Mouse (Mus musculus) limb, embryonic 13.5 days (tissue): ENCODE results near the gene Stom. TPM values are rescaled to one million over a fixed set of nuclear protein-coding genes. Genes with fewer than 3 reads are reported as not detected.

Experiments used
- ATAC-seq: fragments of 200-750 bp; cut with Nextera tagmentation; 2 replicates; pipeline ENCODE4 v1.8.0; 2017; ENCODE audit warnings: low read depth, moderate number of reproducible peaks, moderate TSS enrichment; ENCODE audit not compliant: low FRiP score
- H3K27ac ChIP-seq: fragments of 300-500 bp; sonication (generic); 2 replicates; pipeline ENCODE4 v1.5.1; 2015; ENCODE audit warnings: inconsistent platforms, mild to moderate bottlenecking, moderate library complexity
- H3K27me3 ChIP-seq: fragments of 300-500 bp; sonication (generic); 2 replicates; pipeline ENCODE4 v1.6.1; 2015; ENCODE audit warnings: mild to moderate bottlenecking, inconsistent platforms
- H3K36me3 ChIP-seq: fragments of 300-500 bp; sonication (generic); 2 replicates; pipeline ENCODE4 v1.6.1; 2015; ENCODE audit warnings: inconsistent platforms, mild to moderate bottlenecking, moderate library complexity
- H3K4me1 ChIP-seq: fragments of 300-500 bp; sonication (generic); 2 replicates; pipeline ENCODE4 v1.6.1; 2015; ENCODE audit warnings: inconsistent platforms
- H3K4me2 ChIP-seq: fragments of 300-500 bp; sonication (generic); replicated peaks from 2 replicates; pipeline ENCODE4 v1.6.1; 2015; ENCODE audit warnings: inconsistent platforms, mild to moderate bottlenecking, moderate library complexity
- H3K4me3 ChIP-seq: fragments of 300-500 bp; sonication (generic); 2 replicates; pipeline ENCODE4 v1.5.1; 2015; ENCODE audit warnings: moderate library complexity, mild to moderate bottlenecking, inconsistent platforms
- H3K9ac ChIP-seq: fragments of 300-500 bp; sonication (generic); 2 replicates; pipeline ENCODE4 v1.6.1; 2015; ENCODE audit warnings: mild to moderate bottlenecking, inconsistent platforms
- H3K9me3 ChIP-seq: fragments of 300-500 bp; sonication (generic); 2 replicates; pipeline ENCODE4 v1.6.1; 2016; ENCODE audit warnings: inconsistent platforms
- WGBS: fragments of 180-500 bp; shearing (Covaris S2); methylation state at CpG from one replicate; pipeline ENCODE4 v1.1.7; 2015; 5-methylcytosine and 5-hydroxymethylcytosine counted together
- polyA plus RNA-seq: library from polyadenylated mRNA; unstranded; fragments of >200 nt; fragmentation: Nextera tagmentation; extraction: Ambion mirVana; gene quantifications from 2 replicates; pipeline ENCODE4 v1.2.1, GENCODE M21; 2015

Stom gene
- polyA plus RNA-seq, 1 experiment from 2014 or later: 18.1 TPM

DNA sequence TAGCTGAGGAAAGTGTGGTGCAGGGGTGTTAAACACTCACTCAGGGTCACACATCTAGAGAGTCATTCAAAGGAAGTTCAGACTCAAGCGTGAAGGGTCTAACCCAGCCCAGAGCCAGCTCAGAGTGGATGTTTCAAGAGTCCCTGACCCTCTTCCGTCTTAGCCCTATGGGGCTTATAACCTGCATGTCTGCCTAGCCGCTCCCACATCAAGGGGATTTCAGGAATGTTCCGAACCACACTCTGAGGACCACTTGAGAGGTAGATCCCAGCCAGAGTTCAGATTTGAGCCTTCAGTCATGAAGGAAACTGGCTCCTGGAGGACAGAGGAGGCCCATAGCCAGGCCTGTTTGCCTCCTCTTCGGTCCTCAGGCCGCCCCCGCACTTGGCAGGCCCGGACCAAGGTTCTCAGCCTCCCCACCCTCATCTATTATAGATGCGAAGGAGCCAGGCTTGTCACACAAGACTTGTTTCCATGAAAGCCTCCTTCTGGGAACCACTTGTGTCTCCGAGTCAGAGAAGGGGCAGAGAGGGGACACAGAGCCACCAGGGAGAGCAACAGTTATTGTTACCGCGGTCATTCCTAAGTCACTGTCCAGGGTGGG, 49.7 kb downstream of the Stom start:
- H3K4me2 ChIP-seq: no peak overlapping the region
- H3K27me3 ChIP-seq: peaks cover 35% of the 10 kb centered on the region
- no peak overlapping the region for H3K4me3 ChIP-seq
- 84% methylated on average over 12 of the region's 12 CpGs for WGBS
- peaks cover 14% of the 10 kb centered on the region for H3K36me3 ChIP-seq
- H3K9me3 ChIP-seq: no peaks in the 10 kb centered on the region
- H3K4me1 ChIP-seq: peaks cover 11% of the 10 kb centered on the region
- no peak overlapping the region for H3K9ac ChIP-seq
- no peak for ATAC-seq
- H3K27ac ChIP-seq: no peak overlapping the region

DNA sequence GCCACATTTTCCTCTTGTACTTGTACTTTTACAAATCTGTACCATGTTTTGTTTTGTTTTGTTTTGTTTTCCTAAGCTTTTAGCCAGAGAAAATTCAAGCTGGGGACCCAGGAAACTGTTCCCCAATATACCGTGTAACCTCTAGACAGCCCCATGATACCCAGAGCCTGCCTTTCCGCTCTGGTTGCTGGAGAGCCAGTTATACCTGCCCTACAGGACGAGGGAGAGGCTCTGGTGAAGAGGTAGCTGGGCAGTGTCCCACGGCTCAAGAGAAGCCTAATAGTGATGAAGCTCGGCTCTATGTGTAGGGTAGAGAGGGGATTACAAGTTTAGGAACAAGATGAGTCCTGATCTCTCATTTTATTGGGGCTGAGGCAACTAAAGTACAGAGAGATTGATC, 51.6 kb downstream of the Stom start:
- ATAC-seq: no peak
- Histone ChIP-seq H3K4me1 (peaks cover 14% of the 10 kb centered on the region), H3K27me3 (peaks cover 55% of the 10 kb centered on the region), H3K4me3 (no peak overlapping the region), H3K9ac (no peak overlapping the region), H3K9me3 (no peaks in the 10 kb centered on the region), H3K36me3 (peaks cover 10% of the 10 kb centered on the region), H3K27ac (no peak overlapping the region), H3K4me2 (no peak overlapping the region)
- 75% methylated on average over 5 of the region's 5 CpGs for WGBS

DNA sequence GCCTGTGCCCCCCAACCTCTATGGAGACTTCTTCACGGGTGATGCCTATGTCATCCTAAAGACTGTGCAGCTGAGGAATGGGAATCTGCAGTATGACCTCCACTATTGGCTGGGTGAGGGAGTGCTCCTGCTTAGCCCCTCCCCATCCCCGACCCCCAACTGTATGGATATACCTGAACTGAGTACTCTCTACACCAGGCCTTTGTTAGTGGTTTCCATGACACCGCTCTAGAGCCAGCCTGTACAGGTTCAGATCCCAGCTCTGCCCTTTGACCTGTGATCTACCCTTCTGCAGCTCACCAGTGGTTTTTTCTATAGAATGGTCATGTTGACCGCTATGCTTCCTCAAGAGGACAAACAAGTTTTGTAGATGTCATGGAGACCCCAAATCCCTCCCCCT, 52.8 kb downstream of the Stom start:
- peaks cover 14% of the 10 kb centered on the region for H3K4me1 ChIP-seq
- no peaks in the 10 kb centered on the region for H3K9me3 ChIP-seq
- WGBS: 92% methylated on average over 4 of the region's 4 CpGs
- no peak overlapping the region for H3K4me2 ChIP-seq
- H3K36me3 ChIP-seq: peaks cover 9% of the 10 kb centered on the region
- H3K27ac ChIP-seq: no peak overlapping the region
- no peak overlapping the region for H3K4me3 ChIP-seq
- ATAC-seq: no peak
- H3K9ac ChIP-seq: no peak overlapping the region
- peaks cover 67% of the 10 kb centered on the region for H3K27me3 ChIP-seq

DNA sequence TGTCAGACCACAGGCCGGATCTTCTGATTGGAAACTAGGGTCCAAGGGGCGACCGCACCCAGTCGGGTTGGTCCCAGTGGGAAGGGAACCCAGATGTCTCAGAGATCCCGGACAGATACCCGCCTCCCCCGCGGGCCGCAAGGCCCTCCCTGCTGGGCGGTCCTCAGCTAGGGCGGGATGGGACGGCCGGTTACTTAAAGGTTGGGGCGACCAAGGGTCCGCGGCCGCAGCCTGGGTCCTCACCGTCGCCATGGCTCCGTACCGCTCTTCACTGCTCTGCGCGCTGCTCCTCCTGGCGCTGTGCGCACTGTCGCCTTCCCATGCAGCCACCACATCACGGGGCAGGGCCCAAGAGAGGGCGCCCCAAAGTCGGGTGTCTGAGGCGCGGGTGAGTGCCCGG, 54.6 kb downstream of the Stom start:
- Histone ChIP-seq H3K4me3 (peak overlapping the region; percentile 44), H3K27ac (no peak overlapping the region), H3K9ac (peak overlapping the region; percentile 60), H3K4me2 (peak overlapping the region; percentile 75), H3K4me1 (peaks cover 17% of the 10 kb centered on the region), H3K9me3 (no peaks in the 10 kb centered on the region), H3K27me3 (peaks cover 67% of the 10 kb centered on the region), H3K36me3 (peaks cover 9% of the 10 kb centered on the region)
- ATAC-seq: no peak; the same call in 1 of the 2 replicates
- 2% methylated on average over 30 of the region's 32 CpGs for WGBS

DNA sequence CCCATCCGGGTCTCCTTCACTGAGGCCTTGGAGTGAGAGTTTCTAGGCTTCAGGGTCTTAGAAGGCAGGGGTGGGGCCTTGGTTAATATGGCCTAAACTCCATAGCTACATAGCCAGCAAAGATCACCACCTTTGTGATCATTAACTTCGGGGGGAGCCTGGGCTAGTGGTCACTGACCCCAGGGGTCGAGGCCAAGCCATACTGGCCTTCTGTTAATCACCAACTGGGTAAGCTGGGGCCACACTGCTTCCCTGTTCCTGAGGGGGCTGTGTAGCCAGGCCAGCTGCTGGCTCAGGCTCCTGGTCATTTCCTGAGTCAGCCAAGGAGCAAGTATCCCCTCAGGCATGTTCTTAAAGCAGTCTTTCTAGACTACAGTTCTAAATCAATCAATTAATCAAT, 56.8 kb downstream of the Stom start:
- H3K27me3 ChIP-seq: peaks cover 60% of the 10 kb centered on the region
- WGBS: 60% methylated on average over 3 of the region's 3 CpGs
- peaks cover 23% of the 10 kb centered on the region for H3K4me1 ChIP-seq
- no peak overlapping the region for H3K4me3 ChIP-seq
- H3K27ac ChIP-seq: no peak overlapping the region
- no peak overlapping the region for H3K4me2 ChIP-seq
- H3K9ac ChIP-seq: no peak overlapping the region
- ATAC-seq: no peak
- peaks cover 2% of the 10 kb centered on the region; the same call in 1 of the 2 replicates for H3K36me3 ChIP-seq
- no peaks in the 10 kb centered on the region for H3K9me3 ChIP-seq

DNA sequence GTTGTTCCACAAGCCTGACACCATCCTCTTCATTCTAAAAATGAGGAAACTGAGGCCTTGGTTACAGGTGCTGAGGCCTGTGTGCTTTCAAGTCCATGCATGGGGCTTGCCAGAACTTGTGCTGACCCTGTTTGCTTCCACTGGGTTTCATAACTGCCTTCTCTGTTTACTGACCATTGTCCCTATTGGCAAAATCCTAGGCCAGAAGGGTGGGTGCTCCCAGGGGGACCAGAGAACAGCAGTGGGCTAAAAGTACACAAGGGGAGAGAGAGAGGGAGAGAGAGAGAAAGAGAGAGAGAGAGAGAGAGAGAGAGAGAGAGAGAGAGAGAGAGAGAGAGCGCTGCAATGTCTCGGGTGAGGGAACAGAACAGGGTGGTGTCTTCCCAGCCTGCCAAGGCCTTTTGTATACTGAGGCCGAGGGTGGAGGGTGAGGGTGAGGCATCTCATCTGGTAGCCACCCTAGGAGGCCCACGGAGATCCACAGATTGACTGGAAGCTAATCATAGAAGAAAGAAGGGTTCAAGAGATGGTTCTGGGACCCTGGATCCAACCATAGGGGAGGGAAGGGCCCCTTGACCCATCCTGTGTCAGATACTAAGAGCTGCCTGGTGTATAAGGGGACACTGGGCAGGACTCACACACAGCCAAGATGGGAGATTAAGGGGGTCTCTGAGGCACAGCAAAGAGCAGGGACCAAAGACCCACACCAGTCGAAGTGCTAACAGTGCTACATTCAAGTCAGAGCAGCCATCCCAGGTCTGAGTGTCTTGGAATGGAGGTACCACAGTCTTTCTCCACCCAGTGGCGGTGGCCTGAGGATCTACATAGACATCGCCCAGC, 58.2 kb downstream of the Stom start:
- ATAC-seq: no peak
- no peaks in the 10 kb centered on the region for H3K36me3 ChIP-seq
- no peaks in the 10 kb centered on the region for H3K9me3 ChIP-seq
- 83% methylated on average over 7 of the region's 7 CpGs for WGBS
- no peak overlapping the region for H3K9ac ChIP-seq
- no peak overlapping the region for H3K27ac ChIP-seq
- H3K27me3 ChIP-seq: peaks cover 46% of the 10 kb centered on the region
- no peak overlapping the region for H3K4me2 ChIP-seq
- peaks cover 37% of the 10 kb centered on the region for H3K4me1 ChIP-seq
- H3K4me3 ChIP-seq: no peak overlapping the region

DNA sequence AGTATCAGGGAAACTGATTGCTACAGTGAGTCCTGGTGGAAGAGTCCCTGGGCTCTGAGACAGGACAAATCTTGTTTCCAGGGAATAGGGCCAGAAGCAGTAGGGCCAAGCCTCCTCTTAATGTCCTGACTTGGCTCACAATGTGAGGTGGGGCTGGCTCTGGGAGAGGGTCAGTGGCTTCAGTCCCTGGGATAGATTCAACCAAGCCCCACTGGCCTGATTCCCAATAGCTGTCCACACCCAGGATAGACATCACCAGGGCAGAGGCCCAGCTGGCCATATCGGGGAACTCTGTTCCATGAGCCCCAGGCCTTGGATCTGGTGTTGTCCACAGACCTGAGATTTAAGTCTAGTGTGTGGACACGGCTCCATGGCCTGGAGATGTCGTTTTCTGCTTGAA, 59.1 kb downstream of the Stom start:
- Histone ChIP-seq H3K4me3 (no peak overlapping the region), H3K9ac (0 out of 2 replicates have a peak overlapping the region, but pooled peaks have one; percentile 2), H3K27ac (no peak overlapping the region), H3K36me3 (no peaks in the 10 kb centered on the region), H3K27me3 (peaks cover 37% of the 10 kb centered on the region), H3K4me1 (peaks cover 41% of the 10 kb centered on the region), H3K9me3 (no peaks in the 10 kb centered on the region), H3K4me2 (no peak overlapping the region)
- WGBS: 81% methylated on average over 3 of the region's 3 CpGs
- ATAC-seq: no peak

DNA sequence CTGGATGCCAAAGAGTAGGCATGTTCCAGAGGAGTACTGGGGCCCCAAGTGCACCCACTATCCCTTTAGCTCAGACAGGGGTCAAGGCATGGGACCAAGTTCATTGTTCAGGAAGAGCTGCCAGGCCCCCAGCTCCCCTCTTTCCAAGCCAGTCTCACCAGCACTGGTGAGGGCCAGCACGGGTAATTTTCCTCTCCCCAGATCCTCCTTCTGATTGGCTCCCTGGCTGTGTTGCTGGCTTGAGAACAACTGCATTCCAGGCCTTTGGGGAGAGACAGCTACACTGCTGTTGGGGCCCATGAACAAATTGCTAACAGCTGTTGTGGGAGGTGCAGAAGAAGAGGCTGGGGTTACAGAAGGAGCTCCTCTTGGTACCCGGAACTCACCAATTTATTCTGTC, 63.2 kb downstream of the Stom start:
- Histone ChIP-seq H3K36me3 (no peaks in the 10 kb centered on the region), H3K9ac (no peak overlapping the region; the same call in 1 of the 2 replicates), H3K4me1 (peaks cover 63% of the 10 kb centered on the region), H3K27me3 (no peaks in the 10 kb centered on the region), H3K4me3 (no peak overlapping the region), H3K27ac (peak overlapping the region; percentile 84), H3K9me3 (no peaks in the 10 kb centered on the region), H3K4me2 (peak overlapping the region; percentile 5; the same call in 1 of the 2 replicates)
- 5% methylated on average over 2 of the region's 2 CpGs for WGBS
- peak; percentile 81 for ATAC-seq

DNA sequence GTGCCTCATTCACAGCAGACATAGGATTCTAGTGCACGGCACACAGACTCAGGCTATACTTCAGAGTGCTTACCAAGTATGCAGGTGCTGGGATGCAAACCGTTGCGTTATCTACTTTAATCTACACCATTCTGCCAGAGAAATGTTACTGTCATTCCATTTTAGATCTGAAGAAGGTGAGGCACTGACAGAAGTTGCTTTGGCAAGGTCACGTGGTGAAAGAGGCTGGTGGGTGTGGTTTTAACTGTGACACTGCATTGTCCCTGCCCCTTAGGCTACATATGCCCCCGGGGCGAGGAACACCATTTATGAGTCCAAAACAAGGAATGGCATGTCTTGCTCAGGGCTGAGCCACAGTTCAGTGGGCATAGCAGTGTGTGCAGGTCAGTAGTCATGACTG, 63.9 kb downstream of the Stom start:
- 84% methylated on average over 6 of the region's 6 CpGs for WGBS
- no peak overlapping the region for H3K4me3 ChIP-seq
- no peak overlapping the region for H3K9ac ChIP-seq
- ATAC-seq: no peak
- H3K4me2 ChIP-seq: no peak overlapping the region
- H3K36me3 ChIP-seq: no peaks in the 10 kb centered on the region
- peaks cover 65% of the 10 kb centered on the region for H3K4me1 ChIP-seq
- H3K27me3 ChIP-seq: 0 out of 2 replicates have a peak, but pooled peaks cover 1% of the 10 kb centered on the region
- peak overlapping the region; percentile 84; the same call in 1 of the 2 replicates for H3K27ac ChIP-seq
- no peaks in the 10 kb centered on the region for H3K9me3 ChIP-seq

DNA sequence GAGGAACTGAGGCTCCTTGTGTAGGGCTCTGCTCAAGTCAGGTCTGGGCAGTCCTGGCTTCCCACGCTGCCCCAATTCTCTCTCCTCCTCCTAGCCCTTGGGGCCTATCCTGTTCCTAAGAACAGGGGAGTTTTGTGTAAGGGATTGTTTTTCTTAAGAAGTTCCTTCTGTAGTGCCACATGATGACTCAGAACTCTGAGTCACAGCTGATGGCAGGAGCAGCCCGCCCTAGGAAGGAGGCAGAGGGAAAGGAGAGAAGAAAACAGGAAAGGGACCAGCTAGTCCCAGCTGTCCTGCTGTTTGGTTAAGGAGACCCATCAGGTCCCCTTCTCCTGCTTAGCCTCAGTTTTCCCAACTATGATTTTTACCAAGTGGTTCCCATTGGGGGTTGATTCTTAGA, 65.0 kb downstream of the Stom start:
- Histone ChIP-seq H3K27ac (no peak overlapping the region), H3K4me3 (no peak overlapping the region), H3K4me2 (no peak overlapping the region), H3K9ac (no peak overlapping the region), H3K4me1 (peaks cover 71% of the 10 kb centered on the region), H3K36me3 (no peaks in the 10 kb centered on the region), H3K27me3 (peaks cover 7% of the 10 kb centered on the region; the same call in 1 of the 2 replicates), H3K9me3 (no peaks in the 10 kb centered on the region)
- ATAC-seq: no peak
- 50% methylated on average over 2 of the region's 2 CpGs for WGBS

DNA sequence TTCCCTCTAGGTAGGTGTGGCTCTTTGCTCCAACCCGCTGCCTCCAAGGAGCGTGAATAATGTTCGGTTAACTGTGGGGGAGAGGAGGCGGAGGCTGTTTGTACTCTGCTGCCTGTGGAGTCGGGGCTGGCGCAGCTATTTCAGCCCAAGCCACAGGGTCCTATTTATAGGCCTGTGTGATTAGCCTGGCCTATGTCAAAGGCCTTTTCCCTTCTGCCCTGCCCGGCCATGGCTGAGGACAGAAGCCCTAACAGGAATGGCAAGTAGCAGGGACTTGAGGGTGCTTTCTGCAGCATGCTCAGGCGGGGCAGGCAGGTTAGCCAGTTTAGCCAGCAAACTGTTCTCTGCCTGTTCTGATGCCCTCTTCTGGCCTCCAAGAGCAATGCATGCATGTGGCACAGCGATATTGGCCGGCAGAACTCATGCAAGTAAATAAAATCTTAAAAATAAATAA, 66.2 kb downstream of the Stom start:
- no peak overlapping the region for H3K9ac ChIP-seq
- 0 out of 2 replicates have a peak, but pooled peaks have one; percentile 22 for ATAC-seq
- no peaks in the 10 kb centered on the region for H3K36me3 ChIP-seq
- peaks cover 17% of the 10 kb centered on the region; the same call in 1 of the 2 replicates for H3K27me3 ChIP-seq
- H3K9me3 ChIP-seq: no peaks in the 10 kb centered on the region
- WGBS: 16% methylated on average over 10 of the region's 10 CpGs
- H3K4me3 ChIP-seq: no peak overlapping the region
- peak overlapping the region; percentile 38 for H3K4me2 ChIP-seq
- H3K27ac ChIP-seq: peak overlapping the region; percentile 65; the same call in 1 of the 2 replicates
- H3K4me1 ChIP-seq: peaks cover 80% of the 10 kb centered on the region

DNA sequence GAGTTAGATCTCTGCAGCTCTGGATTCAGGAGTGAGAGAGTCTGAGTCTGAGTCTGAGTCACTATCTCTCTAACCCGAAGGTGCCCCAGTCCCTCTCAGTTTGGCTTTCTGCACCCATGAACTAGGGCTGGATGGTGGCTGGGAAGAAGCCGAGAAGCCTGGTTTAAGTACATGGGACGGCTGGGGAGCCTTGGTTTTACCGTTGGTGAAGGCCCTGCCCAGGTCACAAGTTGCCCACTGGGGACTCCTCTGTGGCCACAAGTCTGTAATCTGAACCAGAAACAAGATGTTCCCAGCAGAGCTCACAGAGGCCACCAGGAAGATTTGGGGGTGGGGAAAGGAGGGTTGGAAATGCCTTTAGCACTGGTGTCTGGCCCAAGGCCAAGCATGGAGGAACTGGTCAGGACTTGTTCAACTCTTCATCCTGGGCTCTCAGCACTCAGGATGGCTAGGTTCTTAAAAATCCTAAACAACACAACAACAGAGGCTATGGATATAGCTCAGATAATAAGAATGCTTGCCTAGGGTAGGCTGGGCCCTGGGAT, 67.0 kb downstream of the Stom start:
- Histone ChIP-seq H3K9me3 (no peaks in the 10 kb centered on the region), H3K9ac (peak overlapping the region; percentile 39; the same call in 1 of the 2 replicates), H3K4me3 (no peak overlapping the region), H3K4me2 (no peak overlapping the region), H3K36me3 (no peaks in the 10 kb centered on the region), H3K27ac (peak overlapping the region; percentile 65; the same call in 1 of the 2 replicates), H3K4me1 (peaks cover 84% of the 10 kb centered on the region), H3K27me3 (peaks cover 17% of the 10 kb centered on the region; the same call in 1 of the 2 replicates)
- 44% methylated on average over 4 of the region's 4 CpGs for WGBS
- ATAC-seq: no peak
